Mouse (Mus musculus) megakaryocyte-erythroid progenitor cell, adult 5-6 weeks (primary cell): ENCODE measurements at regions not wholly inside any gene's neighbourhood (a gene's known extent, or its start where the extent isn't known, plus 50 kb on each side); places are given as distances from the start of the nearest gene placed in this dataset.

Experiments
- ATAC-seq: replicated peaks from 2 replicates; pipeline ENCODE4 v1.8.0; 2016; ENCODE audit warnings: mild to moderate bottlenecking, inconsistent platforms; ENCODE audit not compliant: severe bottlenecking, poor library complexity, low FRiP score, low TSS enrichment

DNA sequence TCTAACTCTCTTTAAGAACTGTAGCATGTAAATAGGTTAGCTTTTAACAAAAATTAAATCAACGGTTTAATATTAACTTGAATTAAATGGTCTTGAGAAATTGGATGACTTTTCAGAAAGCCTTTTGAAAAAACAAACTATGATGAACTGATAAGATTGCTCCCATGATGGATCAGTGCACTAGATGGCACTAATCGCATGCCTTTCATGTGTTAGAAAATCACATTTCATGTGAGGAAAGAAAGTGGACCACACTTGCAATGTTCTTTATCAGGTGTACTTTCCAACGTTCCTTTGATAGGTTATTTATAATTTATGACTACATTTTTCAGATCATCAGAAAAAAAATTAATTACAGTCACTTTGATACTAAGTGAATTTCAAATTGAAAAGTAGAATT, 1003.2 kb upstream of the 4930412O13Rik start:
- ATAC-seq = no peak

DNA sequence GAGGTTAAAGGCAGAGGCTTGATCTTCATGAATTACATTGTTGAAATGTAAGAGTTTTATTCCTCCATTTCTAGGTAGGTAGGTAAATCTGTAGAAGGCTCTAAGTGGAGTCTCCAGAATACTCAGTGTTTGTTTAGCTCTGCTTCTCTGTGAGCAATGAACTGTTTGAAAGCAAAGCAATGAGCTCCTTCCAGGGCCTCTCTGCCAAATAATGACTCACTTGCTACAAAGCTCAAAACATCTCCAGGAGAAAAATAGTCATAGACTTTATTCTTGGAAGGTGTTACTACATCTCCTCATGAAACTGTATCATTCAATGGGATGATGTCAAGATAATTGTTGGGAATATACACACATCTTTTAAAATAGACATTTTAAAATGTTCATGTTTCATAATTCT, 968.6 kb upstream of the 4930412O13Rik start:
- ATAC-seq = no peak

DNA sequence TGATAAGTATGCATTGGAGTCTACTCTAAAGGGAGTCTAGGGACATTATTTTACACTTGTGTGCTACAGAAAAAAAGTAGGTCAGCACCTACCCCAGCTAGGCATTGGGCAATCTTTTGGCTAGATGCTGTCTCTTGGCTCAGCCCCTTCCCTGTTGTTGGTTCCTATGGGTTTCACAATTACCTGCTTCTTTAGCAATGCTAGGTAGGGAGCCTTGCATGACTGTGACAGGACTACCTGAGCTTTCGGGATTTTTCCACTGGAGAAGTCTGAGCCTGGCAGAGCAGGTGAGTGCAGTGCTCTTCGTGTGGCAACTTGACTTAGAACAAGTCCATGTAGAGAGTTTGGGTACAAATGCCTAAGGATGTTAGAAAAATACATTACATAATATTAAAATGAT, 956.2 kb upstream of the 4930412O13Rik start:
- no peak for ATAC-seq

DNA sequence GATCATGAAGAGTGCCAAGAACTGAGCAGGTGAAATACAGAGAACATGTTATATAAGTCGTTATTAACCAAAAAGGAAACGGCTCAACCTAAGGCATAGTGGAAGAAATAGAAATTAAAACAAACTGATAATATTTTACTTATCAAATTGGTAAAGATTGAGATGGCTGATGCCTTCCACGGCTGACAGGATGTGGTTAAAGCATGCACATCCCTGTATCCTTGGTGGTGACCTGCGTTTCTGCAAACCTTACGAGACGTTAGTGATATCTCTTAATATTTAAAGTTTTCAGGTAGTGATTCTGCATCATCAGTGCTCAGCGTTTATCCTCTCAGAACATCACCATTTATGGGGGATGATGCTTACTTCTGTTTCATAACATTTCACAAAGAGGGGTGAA, 939.5 kb upstream of the 4930412O13Rik start:
- no peak for ATAC-seq

DNA sequence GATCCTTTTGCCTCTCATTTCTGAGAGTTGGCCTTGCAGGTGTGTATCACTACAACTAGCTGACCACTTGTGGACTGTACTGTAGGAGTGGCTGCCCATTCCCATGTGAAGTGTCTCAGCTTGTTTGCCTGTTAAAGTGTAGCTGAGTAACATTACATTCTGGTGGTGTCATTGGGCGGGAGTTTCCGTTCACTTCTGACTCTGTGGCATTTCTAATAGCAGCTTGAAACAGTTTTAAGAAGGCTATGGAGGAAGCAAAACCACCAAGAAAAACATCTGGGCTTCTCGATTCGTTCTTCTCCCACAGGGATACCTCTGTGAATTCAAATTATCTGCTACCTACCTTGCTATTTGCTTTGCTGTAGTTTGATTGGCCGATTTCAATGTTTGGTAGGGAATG, 922.1 kb upstream of the 4930412O13Rik start:
- ATAC-seq = no peak

DNA sequence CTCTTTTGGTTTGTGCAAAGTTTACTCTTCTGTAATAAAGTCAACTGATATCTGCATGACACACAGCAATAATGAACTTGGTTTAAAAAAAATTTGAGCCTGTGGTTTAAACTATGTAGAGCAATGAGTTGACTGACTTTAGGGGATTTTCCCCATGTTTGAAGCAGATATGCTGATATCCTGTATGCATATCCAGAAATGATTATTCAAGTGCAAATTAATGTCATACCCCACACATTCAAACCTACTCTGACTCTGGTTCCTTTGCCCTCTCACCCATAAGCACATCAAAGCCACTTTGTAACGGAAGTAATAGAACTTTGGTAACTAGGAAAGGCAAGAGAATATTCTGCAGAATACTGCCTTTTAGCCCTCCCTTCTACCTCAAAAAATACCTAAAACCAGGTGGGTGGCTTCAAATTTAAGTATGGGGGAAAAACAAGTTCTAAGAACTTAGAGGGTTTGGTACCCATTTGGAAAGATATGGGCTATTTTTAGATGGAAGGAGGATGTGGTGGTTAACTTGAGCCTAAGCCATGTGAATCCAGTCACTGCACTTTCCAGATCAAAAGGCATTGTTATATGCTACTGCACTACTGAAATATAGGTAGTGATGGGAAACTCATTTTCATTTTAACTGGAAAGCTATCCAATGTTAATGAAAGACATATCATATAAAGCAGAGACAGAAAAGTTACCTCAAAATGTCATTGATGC, 915.9 kb upstream of the 4930412O13Rik start:
- no peak for ATAC-seq

DNA sequence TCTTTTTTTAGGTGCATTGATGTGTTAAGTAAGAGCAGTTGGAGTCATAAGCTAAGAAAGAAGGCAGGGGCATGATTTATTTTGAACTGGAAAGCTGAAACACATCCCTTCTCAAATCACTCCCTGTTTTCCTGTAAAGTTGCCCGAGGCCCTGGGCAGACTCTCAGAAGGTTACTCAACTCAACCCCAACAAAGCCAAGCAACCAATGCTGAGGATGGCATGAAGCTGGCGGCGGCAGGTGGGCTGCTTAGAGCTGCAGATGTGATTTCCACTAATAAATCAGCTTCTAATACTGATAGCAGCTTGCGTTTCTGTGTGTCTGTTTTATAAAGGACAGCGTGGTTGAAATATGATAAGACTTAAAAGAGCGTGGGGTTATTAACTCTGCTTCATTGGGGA, 905.4 kb upstream of the 4930412O13Rik start:
- no peak for ATAC-seq

DNA sequence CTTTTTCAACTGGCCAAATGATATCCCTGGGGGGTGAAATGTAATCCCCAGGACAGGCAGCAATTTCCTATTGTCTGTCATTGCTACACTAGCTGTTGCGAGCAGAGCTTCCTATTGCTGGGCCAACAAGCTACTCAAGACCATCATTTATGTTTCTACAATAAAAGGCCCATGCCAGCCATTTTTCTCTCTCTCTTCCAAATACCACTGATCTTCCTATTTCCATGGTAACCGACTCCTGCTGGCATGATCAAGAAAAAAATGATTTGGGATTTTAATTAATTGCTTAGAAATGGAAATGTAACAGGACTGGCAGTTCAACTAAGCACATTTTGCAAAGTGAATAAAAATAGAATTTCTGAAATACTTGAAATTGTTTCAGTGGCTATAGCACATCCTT, 868.7 kb upstream of the 4930412O13Rik start:
- no peak for ATAC-seq

DNA sequence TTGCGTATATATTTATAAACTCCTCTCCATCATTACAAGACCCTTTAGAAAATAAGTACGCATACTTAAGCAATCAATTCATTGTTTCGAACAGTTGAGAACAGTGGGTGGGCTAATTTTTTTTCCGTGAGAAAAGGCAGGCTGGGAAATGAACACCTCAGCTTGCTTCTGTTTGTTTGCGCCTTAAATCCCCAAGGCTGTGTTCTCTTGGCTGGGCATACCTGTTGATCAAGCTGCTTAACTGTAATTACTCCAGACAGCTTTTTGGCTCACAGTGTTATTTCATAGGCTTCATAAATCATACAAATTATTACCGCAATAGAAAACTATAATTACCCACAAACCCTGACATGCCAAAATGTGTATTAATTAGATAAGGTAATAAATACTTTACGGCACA, 848.0 kb upstream of the 4930412O13Rik start:
- ATAC-seq = no peak

DNA sequence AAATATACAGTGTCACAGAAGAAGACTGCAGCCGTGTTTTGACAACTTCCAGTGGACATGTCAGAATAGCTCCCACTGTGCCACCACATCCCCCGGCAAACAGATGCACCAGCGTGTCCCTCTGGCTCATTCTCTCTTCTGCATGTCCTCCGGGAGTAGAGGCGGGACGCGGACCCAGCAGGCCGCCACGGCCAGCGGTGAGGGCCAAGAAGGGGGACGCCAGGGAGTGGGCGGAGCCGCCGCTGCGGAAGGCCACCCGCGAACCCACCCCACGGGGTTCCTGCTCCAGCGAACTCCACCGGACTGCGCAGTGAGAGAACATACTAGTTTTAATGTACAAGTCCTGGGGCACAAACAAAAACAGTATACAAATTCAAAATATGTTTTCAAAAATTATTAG, 838.7 kb upstream of the 4930412O13Rik start:
- peak; percentile 55; the same call in 1 of the 2 replicates for ATAC-seq

DNA sequence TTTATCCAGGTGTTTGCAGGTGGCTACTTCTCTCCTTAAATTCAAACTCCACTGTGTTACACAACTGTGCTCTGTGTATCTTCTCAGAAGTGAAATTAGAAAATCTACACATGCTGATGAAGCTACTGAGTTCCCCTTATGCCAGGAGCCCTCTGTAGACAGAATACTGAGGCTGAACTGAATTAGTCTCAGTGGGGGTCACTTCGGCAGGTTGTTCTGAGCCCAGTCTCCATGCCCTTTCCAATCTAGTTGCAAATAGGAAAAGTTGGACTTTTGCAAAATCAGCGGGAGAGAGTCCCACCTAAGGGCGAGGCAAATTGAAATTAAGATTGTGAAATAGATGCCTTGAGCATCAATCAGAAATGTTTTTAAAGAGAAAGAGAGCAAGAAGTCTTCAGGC, 833.1 kb upstream of the 4930412O13Rik start:
- no peak for ATAC-seq

DNA sequence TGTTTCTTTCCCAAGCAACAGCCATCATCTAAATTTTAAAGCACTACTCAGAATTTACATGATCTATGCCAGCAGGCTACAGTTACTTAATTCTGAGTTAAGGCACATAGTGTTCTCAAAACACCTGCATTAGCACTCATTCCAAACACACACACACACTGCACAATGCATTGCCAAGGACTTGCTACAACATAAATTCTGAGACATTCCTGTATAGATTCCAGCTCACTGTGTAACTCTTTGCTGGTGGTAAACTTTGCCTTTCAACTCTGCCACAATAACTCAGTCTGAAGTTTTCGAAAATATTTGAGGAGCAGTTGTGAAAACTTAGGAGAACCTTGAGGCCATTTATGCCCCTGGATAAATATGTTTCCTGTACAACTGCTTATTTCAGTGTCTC, 807.2 kb upstream of the 4930412O13Rik start:
- no peak for ATAC-seq

DNA sequence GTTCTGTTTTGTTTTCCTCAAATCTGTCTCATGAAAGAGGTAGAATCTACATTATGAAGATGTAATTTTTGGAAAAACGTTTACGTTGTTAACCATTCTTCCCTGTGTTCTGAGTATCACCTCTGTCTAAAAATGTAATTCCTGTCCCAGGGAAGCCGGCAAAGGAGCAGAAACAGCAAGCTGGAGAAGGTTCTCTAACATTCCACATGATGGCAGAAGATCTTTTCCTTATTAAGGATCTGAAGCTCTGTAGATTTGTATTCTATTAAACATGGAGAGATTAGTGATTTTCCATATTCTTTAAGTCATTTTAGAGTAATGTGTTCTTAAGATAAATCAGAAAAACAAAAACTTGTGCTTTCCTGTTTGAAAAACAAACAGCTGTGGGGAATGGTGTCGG, 802.9 kb upstream of the 4930412O13Rik start:
- no peak for ATAC-seq

DNA sequence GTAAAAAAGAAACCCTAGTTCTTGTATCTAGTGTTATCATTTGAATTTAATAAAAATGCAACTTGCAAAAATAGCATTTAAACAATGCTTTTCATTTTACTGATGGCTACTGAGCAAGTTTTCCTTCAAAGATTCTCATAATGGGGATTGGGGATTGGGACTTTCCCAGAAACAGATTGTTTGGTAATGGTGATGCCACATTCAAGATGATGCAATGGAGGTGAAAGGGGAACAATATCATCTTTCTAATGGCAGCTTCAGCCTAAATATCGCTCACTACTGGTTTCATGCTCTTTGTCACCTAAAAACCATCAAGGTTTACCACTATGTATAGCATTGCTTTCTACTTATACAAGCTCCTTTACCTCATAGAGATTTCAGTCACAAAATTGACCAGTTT, 799.3 kb upstream of the 4930412O13Rik start:
- no peak for ATAC-seq

DNA sequence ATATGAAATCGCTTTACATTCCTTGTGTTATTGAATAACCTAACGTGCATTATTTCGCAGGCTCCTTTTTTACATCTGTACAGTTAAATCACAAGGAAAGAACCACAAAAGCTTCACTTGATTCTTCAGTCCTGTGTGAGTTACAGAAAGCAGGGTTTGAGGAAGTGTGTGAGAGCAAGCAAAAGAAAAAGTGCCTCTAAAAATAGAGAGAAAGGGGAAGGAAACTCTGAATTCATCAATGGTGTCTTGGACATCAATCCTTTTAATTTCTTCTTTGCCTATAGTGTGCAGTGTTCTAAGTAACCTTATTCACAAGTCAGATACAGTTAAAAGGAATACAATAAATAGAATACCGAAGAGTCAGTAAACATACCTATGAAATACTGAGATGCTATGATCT, 785.7 kb upstream of the 4930412O13Rik start:
- no peak for ATAC-seq

DNA sequence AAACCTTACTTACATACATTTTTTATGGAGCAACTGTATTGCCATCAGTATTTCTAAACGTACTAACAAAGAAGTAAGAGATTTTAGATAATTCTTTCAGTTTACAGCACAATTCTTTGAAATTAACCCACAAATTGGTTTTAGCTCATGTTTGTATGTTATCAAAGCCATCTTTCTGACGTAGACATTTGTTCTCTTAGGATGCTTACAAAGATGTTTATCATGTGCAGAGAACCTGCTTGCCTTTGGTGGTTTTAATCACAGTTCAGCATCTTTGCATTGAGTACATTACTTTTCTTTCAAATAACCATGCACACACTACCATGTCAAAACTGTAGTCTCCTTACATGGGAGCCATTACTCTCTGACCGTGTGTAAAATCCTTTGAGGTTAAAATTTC, 764.4 kb upstream of the 4930412O13Rik start:
- no peak for ATAC-seq

DNA sequence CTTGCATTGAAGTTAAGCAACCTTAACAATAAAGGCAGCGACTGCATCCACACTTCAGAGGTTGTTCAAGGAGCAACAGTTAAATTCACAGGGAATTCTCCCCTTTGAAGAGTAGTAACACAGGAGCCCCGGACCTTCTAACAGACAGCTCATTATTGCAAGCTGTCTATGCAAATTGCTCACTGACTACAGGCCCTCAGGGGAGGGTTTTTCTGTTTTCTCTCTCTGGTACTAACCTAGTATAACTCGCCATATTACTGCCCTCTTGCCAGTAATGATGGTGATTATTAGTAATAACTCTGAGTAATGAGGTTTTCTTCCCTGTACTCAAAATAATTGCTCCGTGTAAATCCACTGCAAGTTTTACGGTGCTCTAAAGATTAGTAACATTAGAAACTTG, 763.5 kb upstream of the 4930412O13Rik start:
- ATAC-seq = no peak

DNA sequence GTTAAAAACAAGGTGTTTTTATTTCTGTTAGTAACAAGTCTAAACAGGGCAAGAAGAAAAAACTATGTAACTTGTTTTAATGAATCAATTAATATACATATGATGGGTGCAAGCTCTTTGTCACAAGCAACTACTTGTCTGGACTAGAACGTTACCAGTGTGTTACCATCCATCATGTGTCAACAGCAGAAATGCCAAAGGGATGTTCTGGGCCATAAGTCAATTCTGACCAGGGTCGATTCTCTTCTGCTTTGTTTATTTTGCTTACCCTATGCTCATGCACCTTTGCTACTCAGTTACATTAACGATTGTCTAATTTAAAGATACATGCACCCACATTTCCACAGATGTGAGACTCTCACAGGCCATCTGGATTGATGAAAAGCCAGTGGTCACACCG, 744.1 kb upstream of the 4930412O13Rik start:
- ATAC-seq = no peak

DNA sequence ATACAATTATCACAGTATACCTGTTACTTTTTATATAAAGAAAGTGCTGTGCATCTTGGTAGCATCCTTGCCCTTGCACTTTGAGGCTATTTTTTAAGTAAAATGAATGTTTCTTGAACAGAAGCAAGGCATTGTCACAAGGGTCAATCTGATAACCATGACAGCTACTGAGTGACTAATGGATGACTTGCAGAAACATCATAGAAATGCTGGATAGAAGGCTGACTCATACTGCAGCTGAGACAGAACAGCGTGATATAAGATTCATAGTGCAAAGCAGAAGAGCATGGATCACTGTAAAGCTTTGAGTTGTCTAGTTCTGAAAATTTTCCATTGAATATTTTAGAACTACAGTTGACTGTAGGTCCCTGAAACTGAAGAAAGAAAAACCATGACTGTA, 739.6 kb upstream of the 4930412O13Rik start:
- no peak for ATAC-seq

DNA sequence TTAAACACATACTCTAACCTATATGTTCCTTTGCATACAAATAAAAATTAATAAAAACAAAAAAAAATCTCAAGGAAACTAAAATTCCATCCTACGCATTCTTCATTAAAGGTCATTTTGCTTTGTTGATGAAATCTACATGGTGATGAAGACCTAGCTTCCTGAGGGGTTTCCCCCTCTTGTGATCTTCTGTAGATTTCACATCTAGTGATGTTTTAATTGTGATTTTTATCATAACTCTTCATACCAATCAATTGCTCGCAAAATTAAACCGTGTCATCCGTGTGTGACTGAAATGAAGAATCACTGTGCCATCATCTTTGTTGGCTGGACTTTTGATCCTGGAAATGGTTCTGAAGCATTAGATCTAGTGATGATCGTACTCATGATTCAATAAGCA, 725.4 kb upstream of the 4930412O13Rik start:
- no peak for ATAC-seq

DNA sequence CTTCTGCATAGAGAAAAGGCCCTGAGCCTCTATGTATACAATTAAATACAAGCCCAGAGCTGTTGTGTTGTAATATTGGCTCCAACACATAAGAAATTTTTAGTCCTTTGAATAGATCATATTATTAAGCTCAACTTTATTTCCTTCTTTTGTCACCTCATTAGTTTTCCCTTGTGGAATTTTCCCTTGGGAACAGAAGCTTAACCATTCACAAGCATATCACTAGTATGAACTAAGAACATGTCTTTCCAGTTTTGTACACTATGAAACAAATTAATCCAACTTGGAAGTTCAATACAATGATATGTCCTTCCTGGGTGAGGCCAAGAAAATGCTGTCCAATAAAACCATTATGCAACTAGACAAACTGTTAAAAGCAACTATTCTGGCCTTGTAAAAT, 720.9 kb upstream of the 4930412O13Rik start:
- no peak for ATAC-seq
